Mouse (Mus musculus) fat pad, adult 2 months (tissue): ENCODE results near the gene Ralgps1.

Experiments
- DNase-seq: peaks from one replicate; pipeline ENCODE4 v3.0.0-alpha.2; 2011; ENCODE audit warnings: low read depth, low spot score; ENCODE audit errors: extremely low read depth

Gene Ralgps1

GRCm38 (mm10) chr2:33288837-33289236 is 82.4 kb downstream of the Ralgps1 start:
- no peak for DNase-seq

- DNase-seq, result no peak
Observed at GRCm38 (mm10) chr2:33283674-33284073, 87.6 kb downstream of the Ralgps1 start.

- no peak for DNase-seq
Observed at GRCm38 (mm10) chr2:33282877-33283276, 88.4 kb downstream of the Ralgps1 start.

- no peak for DNase-seq
Observed at GRCm38 (mm10) chr2:33281807-33282206, 89.5 kb downstream of the Ralgps1 start.

DNA sequence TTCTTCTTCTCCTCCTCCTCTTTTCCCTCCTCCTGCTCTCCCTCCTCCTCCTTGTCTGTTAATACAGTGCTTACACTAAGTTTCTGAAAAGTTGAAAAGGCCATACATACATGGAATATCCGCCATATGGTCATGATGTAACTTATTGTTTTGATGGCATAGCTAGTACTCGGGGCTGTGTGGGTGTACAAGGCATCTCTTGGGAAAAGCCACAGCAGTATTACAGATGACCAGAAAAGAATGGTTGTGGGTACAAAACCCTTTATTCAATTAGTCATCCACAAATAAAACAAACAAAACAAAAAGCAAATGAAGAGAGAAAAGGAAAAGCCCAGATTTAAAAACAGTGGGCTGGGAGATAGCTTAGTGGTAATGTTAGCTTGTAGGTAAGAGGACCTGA is 90.8 kb downstream of the Ralgps1 start:
- no peak for DNase-seq

- DNase-seq, result no peak
Observed at GRCm38 (mm10) chr2:33279758-33280157, 91.5 kb downstream of the Ralgps1 start.

DNA sequence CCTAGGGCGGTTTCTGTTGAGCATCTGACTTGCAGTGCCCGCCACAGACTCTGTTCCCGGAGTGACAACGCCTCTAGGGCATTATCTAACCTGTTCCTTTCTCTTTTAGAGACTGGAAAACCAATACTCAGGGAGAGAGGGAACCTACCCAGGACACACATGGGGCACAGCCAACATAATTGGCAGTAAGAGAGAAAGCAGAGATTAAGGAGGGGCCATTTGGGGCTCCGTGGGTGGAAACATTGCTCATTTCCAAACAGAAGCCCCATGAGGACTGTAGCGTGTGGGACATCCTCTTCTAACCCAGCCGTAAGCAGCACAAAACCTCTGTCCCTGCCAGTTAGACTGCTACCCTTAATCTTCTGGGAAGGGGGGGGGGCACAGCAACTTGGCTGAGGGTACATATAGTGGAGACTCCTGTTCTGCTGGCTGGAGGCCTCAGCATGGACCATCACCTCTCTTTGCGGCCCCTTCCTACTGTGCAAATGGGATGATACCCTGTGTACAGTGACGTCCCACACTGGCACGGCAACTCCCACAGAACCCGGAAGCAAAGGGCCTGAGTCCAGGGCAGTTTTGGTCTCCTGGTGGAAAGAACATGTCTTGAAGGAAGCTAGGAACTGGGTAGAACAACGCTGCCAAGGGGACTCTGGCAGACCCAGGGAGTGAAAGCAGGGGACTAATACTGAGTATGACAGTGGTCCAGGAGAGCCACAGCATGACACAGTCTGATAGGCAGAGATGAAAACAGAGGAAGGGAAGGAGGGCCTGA is 96.4 kb downstream of the Ralgps1 start:
- peak; percentile 26 for DNase-seq

- DNase-seq, result no peak
Observed at GRCm38 (mm10) chr2:33272665-33273439, 98.4 kb downstream of the Ralgps1 start.

GRCm38 (mm10) chr2:33271511-33271910 is 99.8 kb downstream of the Ralgps1 start:
- DNase-seq, result no peak

- DNase-seq, result no peak
Observed at GRCm38 (mm10) chr2:33270569-33270968, 100.7 kb downstream of the Ralgps1 start.

DNA sequence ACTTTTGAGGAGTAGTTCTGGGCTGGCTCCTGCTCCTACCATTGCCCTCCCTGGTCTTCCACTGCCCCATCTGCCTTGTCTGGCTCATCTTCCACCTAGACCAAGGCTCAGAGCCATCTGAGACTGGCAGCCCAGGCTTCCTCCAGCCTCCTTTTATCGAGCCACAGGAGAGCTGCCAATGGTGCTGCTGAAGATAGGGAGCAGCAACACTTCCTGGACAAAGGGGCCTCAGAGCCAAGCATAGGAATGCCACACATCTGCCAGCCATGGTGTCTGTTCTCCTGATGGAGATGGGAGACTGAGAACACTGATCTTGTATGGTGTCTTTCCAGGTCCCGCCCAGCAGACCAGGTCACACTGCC is 102.2 kb downstream of the Ralgps1 start:
- no peak for DNase-seq

DNA sequence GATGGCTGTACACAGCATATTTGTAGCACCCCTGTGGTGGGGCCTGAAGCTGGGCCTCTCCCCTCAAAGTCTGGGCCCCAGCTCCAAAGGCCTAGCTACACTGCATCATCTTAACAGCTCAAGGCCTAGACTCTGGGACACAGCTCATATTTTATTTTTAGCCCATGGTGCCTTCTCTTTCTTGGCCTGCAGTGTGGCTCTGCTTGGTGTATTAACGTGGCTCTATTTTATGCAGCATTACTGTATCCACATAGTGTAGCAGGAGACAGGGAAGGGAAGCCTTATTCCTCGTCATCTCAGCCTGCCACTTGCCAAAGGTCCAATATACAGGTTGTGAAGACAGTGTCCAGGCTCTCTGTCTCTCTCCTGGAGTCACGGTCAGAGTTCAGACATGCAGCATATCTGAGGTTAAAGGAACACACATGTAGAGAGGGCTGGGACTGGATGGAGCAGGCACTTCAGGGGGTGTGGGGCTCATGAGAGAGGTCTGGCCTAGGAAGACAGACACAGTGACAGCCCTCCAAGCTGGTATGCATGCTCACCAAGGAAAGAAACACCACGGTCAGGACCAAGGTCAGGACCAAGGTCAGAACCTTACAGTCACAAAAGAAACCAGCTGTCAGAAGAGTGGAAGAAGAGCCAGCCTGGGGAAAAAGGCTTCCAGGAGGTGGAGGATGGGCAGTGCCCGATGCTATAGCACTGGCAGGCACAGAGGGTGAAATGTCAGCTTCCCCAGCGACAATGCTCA is 102.7 kb downstream of the Ralgps1 start:
- DNase-seq, result no peak

- no peak for DNase-seq
Observed at GRCm38 (mm10) chr2:33267075-33267474, 104.2 kb downstream of the Ralgps1 start.

DNA sequence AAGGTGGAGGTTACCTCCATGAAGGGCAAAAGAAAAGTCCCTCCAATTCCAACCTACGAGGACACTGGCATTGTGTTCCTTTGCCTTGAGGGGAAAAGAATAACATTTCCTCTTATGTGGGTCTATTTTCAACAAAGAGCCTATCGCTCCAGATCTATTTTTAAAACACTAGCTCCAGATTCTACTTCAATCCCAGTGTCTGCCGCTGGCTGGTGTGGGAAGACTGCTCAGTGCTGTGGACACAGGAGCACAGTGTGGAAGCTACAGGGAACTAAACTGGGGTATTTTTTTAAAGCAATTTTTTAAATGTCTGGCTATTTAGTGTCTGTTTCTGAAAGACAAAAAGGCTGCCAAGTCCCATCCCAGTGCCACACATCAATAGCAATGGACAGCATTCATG is 105.5 kb downstream of the Ralgps1 start:
- no peak for DNase-seq

DNA sequence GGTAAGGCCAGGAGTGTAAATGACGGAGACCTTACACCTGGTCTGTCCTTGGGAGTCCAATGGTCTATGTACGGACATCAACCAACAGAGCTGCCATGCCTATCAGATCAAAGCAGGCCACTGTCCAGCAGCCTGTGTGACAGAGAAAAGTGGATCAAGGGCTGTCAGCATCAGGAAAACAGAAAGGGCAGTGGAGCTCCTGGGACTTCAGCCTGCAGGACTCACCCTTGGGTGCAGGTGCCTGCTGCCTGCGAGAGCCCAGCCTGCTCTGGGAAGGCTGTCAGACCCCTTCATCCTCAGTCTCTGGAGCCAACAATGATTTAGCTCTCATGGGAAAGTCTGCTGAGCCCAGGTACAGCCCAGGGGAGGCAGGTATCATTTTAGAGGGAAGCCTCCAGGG is 109.8 kb downstream of the Ralgps1 start:
- DNase-seq, result no peak

DNA sequence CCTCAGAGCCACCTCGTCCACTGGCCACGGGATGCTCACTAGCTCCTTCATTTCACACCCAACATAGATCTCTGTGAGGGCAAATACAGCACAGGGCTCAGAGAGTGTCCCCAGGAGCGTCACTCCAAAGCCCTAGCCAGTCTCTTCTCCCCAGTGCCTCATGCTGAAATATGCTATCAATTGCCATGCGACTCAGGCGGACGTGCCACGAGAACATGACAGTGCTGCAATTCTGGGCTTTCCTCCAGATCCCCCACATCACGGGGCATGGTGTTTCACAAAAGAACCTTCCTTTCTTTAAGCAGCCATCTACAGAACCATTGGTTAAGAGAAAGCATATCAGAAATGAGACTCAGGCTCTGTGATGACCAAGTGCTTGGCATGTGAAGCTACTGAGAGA is 110.5 kb downstream of the Ralgps1 start:
- DNase-seq, result no peak

GRCm38 (mm10) chr2:33256769-33257537 is 114.3 kb downstream of the Ralgps1 start:
- DNase-seq, result no peak

GRCm38 (mm10) chr2:33254318-33254985 is 116.8 kb downstream of the Ralgps1 start:
- DNase-seq, result no peak

- no peak for DNase-seq
Observed at GRCm38 (mm10) chr2:33253572-33254190, 117.6 kb downstream of the Ralgps1 start.

- DNase-seq, result no peak
Observed at GRCm38 (mm10) chr2:33252751-33253150, 118.5 kb downstream of the Ralgps1 start.
